Mouse (Mus musculus) ES-Bruce4 (cell line): ENCODE data around the gene 9530053A07Rik.

Source experiments
- CTCF ChIP-seq: IDR thresholded peaks from one replicate; pipeline ENCODE4 v1.8.1; 2011; ENCODE audit warnings: low read depth, low read length
- EP300 ChIP-seq: IDR thresholded peaks from 2 replicates; pipeline ENCODE4 v1.6.1; 2011; ENCODE audit warnings: low read depth, low read length; ENCODE audit not compliant: insufficient read depth
- POLR2A ChIP-seq: IDR thresholded peaks from one replicate; pipeline ENCODE4 v1.8.1; 2011; ENCODE audit warnings: low read length; ENCODE audit not compliant: insufficient read depth

DNA sequence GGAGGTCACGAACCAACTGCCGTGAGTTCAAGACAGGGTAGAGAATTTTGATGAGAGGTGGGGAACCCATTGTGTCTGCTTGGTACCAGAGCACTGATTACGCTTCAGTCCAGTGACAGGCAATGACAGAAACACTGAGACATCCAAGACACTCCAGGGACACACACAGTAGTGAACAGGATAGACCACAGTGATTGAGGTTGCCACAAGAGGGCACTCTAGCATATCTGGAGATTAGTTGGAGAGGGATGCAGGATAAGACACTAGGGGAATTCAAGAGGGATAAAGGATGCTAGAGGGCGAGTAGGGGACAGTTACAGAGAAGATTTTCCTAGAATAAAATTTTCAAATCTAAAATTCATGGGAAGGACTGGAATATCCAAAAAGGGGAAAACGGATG, 8.3 kb downstream of the 9530053A07Rik start:
- TF ChIP-seq CTCF (peak; percentile 23), POLR2A (no peak), EP300 (no peak)
